Mouse (Mus musculus) heart, embryonic 14.5 days (tissue): Measurements from ENCODE around the gene Foxn3. TPM values are rescaled to one million over a fixed set of nuclear protein-coding genes. Genes with fewer than 3 reads are reported as not detected.

ENCODE experiments used
- ATAC-seq: fragments of 200-750 bp; cut with Nextera tagmentation; 2 replicates; pipeline ENCODE4 v1.8.0; 2017; ENCODE audit warnings: low read depth, moderate TSS enrichment; ENCODE audit not compliant: insufficient number of reproducible peaks, insufficient read depth, low FRiP score
- H3K27ac ChIP-seq, 2 experiments: fragments of 200-500 bp in 1 of 2; fragments of 300-500 bp in 1 of 2; sonication (generic) in 1 of 2; replicated peaks in 1 of 2; 2 replicates each; pipeline ENCODE4 v1.5.1; 2012 to 2014; ENCODE audit warnings: low read depth in 2 of 2, low read length in 2 of 2, control low read depth in 1 of 2, mild to moderate bottlenecking in 1 of 2, mixed read lengths in 1 of 2; ENCODE audit not compliant: control insufficient read depth in 1 of 2, insufficient read depth in 1 of 2
- H3K27me3 ChIP-seq: fragments of 300-500 bp; sonication (generic); 2 replicates; pipeline ENCODE4 v1.6.1; 2014; ENCODE audit warnings: mild to moderate bottlenecking, low read length, control low read depth; ENCODE audit not compliant: control insufficient read depth, insufficient read depth
- H3K36me3 ChIP-seq: fragments of 300-500 bp; sonication (generic); 2 replicates; pipeline ENCODE4 v1.6.1; 2014; ENCODE audit warnings: mild to moderate bottlenecking, control low read depth, low read length, mixed read lengths; ENCODE audit not compliant: control insufficient read depth, insufficient read depth
- H3K4me1 ChIP-seq, 2 experiments: fragments of 200-500 bp in 1 of 2; fragments of 300-500 bp in 1 of 2; sonication (generic) in 1 of 2; 2 replicates each; pipeline ENCODE4 v1.6.1; 2012 to 2014; ENCODE audit warnings: low read length in 2 of 2, control low read depth in 1 of 2, mixed read lengths in 1 of 2; ENCODE audit not compliant: control insufficient read depth in 2 of 2, insufficient read depth in 2 of 2
- H3K4me2 ChIP-seq: fragments of 300-500 bp; sonication (generic); 2 replicates; pipeline ENCODE4 v1.6.1; 2014; ENCODE audit warnings: mild to moderate bottlenecking, low read length
- H3K4me3 ChIP-seq, 2 experiments: fragments of 200-500 bp in 1 of 2; fragments of 300-500 bp in 1 of 2; sonication (generic) in 1 of 2; 2 replicates each; pipeline ENCODE4 v1.5.1; 2012 to 2014; ENCODE audit warnings: low read length in 2 of 2, mild to moderate bottlenecking in 2 of 2, control low read depth in 1 of 2, low read depth in 1 of 2, moderate library complexity in 1 of 2; ENCODE audit not compliant: control insufficient read depth in 1 of 2, insufficient read depth in 1 of 2
- H3K9ac ChIP-seq: fragments of 300-500 bp; sonication (generic); 2 replicates; pipeline ENCODE4 v1.6.1; 2014; ENCODE audit warnings: mild to moderate bottlenecking, low read length
- H3K9me3 ChIP-seq: fragments of 300-500 bp; sonication (generic); 2 replicates; pipeline ENCODE4 v1.6.1; 2016; ENCODE audit warnings: low read length, control low read depth; ENCODE audit not compliant: control insufficient read depth
- WGBS: fragments of 180-500 bp; shearing (Covaris S2); extraction: QIAGEN DNeasy Blood & Tissue Kit; methylation state at CpG from one replicate; pipeline ENCODE4 v1.1.7; 2014; 5-methylcytosine and 5-hydroxymethylcytosine counted together
- polyA plus RNA-seq: library from polyadenylated mRNA; unstranded; fragments of >200 nt; fragmentation: Nextera tagmentation; extraction: Ambion mirVana; gene quantifications from 2 replicates; pipeline ENCODE4 v1.2.1, GENCODE M21; 2014

Gene Foxn3
- polyA plus RNA-seq, 1 experiment from 2014 or later: 81.0 TPM

- H3K9ac ChIP-seq: no peak overlapping the region
- peaks cover 34 to 58% of the 10 kb centered on the region in 2 experiments for H3K4me1 ChIP-seq
- no peak overlapping the region; the same call in 1 of the 2 replicates for H3K4me2 ChIP-seq
- 76% methylated on average over 9 of the region's 9 CpGs for WGBS
- ATAC-seq: no peak
- no peaks in the 10 kb centered on the region for H3K27me3 ChIP-seq
- peak overlapping the region in 1 of 2 experiments; percentile 71; a peak in 1 of 4 replicates for H3K27ac ChIP-seq
- peaks cover 12% of the 10 kb centered on the region for H3K36me3 ChIP-seq
- no peaks in the 10 kb centered on the region for H3K9me3 ChIP-seq
- no peak overlapping the region for H3K4me3 ChIP-seq
Measured at GRCm38 (mm10) chr12:99335628-99336027, 227.8 kb downstream of the Foxn3 start.

- no peaks in the 10 kb centered on the region for H3K9me3 ChIP-seq
- H3K36me3 ChIP-seq: peaks cover 3% of the 10 kb centered on the region; the same call in 1 of the 2 replicates
- H3K4me1 ChIP-seq: peaks cover 45 to 62% of the 10 kb centered on the region in 2 experiments
- H3K9ac ChIP-seq: no peak overlapping the region
- H3K4me3 ChIP-seq: no peak overlapping the region
- H3K27me3 ChIP-seq: no peaks in the 10 kb centered on the region
- no peak for ATAC-seq
- no peak overlapping the region for H3K27ac ChIP-seq
- H3K4me2 ChIP-seq: no peak overlapping the region
- 87% methylated on average over 9 of the region's 9 CpGs for WGBS
Measured at GRCm38 (mm10) chr12:99334026-99334425, 229.4 kb downstream of the Foxn3 start.

- Histone ChIP-seq H3K9me3 (no peaks in the 10 kb centered on the region), H3K27ac (no peak overlapping the region), H3K4me3 (no peak overlapping the region), H3K4me2 (no peak overlapping the region), H3K4me1 (peaks cover 41 to 56% of the 10 kb centered on the region in 2 experiments), H3K27me3 (no peaks in the 10 kb centered on the region), H3K36me3 (peaks cover 3% of the 10 kb centered on the region; the same call in 1 of the 2 replicates), H3K9ac (no peak overlapping the region)
- WGBS: 82% methylated on average over 20 of the region's 20 CpGs
- ATAC-seq: no peak
Measured at GRCm38 (mm10) chr12:99333304-99333968, 229.9 kb downstream of the Foxn3 start.

- H3K27ac ChIP-seq: no peak overlapping the region
- no peaks in the 10 kb centered on the region for H3K27me3 ChIP-seq
- no peak overlapping the region for H3K4me2 ChIP-seq
- peaks cover 3% of the 10 kb centered on the region; the same call in 1 of the 2 replicates for H3K36me3 ChIP-seq
- ATAC-seq: no peak
- H3K9me3 ChIP-seq: no peaks in the 10 kb centered on the region
- H3K4me1 ChIP-seq: peaks cover 40 to 53% of the 10 kb centered on the region in 2 experiments
- WGBS: 60% methylated on average over 16 of the region's 16 CpGs
- H3K9ac ChIP-seq: no peak overlapping the region
- no peak overlapping the region for H3K4me3 ChIP-seq
Measured at GRCm38 (mm10) chr12:99332144-99332807, 231.1 kb downstream of the Foxn3 start.

GRCm38 (mm10) chr12:99331341-99331947, 231.9 kb downstream of the Foxn3 start:
- no peak for ATAC-seq
- no peak overlapping the region for H3K4me2 ChIP-seq
- no peak overlapping the region for H3K9ac ChIP-seq
- peaks cover 3% of the 10 kb centered on the region; the same call in 1 of the 2 replicates for H3K36me3 ChIP-seq
- no peaks in the 10 kb centered on the region for H3K9me3 ChIP-seq
- no peak overlapping the region for H3K27ac ChIP-seq
- no peaks in the 10 kb centered on the region for H3K27me3 ChIP-seq
- 10% methylated on average over 6 of the region's 8 CpGs for WGBS
- peaks cover 32 to 49% of the 10 kb centered on the region in 2 experiments for H3K4me1 ChIP-seq
- no peak overlapping the region for H3K4me3 ChIP-seq

DNA sequence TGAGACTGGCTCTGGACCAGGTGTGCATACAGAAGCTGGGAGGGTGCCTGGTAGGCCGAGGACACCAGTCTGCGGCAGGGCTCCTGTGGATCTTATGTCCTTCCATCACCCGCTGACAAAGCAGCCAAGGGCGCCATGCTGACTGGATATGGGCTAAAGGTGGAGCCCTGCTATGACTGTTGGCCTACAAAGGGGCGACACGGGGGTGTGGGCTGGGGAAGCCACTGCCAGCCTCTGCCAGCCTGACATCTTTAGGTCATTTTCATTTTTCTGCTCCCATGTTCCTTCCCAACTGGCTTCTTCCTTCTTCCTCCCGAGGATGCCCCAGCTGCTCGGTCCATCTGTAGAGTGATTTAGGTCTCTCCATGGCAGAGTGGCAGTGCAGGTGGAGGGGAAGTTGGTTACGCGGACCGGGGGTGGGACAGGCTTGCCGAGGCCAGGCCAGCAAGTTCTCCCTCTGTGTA, 232.5 kb downstream of the Foxn3 start:
- Histone ChIP-seq H3K4me3 (no peak overlapping the region), H3K4me2 (no peak overlapping the region), H3K27me3 (no peaks in the 10 kb centered on the region), H3K27ac (no peak overlapping the region), H3K4me1 (peaks cover 32 to 49% of the 10 kb centered on the region in 2 experiments), H3K9me3 (no peaks in the 10 kb centered on the region), H3K9ac (no peak overlapping the region), H3K36me3 (peaks cover 3% of the 10 kb centered on the region; the same call in 1 of the 2 replicates)
- 81% methylated on average over 12 of the region's 12 CpGs for WGBS
- no peak for ATAC-seq

DNA sequence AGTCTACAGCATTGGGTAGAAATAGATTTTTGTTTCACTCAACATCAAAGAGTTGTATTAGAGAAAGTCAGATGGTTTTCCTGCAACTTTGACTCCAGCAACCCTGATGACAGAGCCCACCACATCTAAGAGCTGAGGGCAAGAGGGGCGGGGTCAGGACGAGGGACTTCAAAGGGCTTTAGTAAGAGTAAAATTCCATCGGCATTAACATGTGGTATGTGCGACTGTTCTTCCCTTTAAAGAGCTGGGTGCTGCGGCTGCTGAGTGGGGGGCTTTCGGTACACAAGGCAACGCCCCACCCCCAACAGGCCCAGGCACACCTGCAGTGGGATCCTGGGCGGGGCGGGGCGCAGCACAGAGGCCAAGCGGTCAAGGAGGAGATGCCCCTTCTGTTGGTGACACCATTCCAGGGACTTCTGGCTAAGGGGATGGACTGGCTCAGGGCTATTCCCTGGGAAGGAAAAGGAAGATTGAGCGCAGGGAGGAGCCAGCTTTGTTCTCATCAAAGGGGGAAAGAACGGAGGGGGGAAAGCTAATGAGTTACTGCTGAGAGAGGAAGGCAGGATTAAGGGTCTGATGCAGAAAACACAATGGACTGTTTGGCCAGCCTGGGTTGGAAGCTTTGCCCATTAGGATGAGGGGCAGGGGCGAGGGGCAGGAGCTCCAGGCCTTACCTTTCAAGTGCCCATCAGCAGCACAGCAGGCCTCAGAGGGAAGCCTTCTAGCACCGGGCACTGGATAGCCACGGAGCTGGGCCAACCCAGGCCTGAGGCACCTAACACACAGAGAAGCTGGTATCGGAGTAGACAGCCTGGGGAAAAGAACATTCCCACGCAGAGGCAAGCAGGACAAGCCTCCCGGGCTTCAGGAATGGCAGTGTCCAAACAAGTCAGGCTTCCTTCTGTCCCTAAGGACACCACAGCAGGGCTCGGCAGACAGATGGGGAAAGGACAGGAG, 233.8 kb downstream of the Foxn3 start:
- no peak overlapping the region for H3K27ac ChIP-seq
- peaks cover 33 to 55% of the 10 kb centered on the region in 2 experiments for H3K4me1 ChIP-seq
- ATAC-seq: no peak
- H3K27me3 ChIP-seq: no peaks in the 10 kb centered on the region
- no peaks in the 10 kb centered on the region for H3K9me3 ChIP-seq
- no peak overlapping the region; the same call in 1 of the 2 replicates for H3K9ac ChIP-seq
- H3K36me3 ChIP-seq: peaks cover 3% of the 10 kb centered on the region; the same call in 1 of the 2 replicates
- WGBS: 34% methylated on average over 20 of the region's 20 CpGs
- H3K4me3 ChIP-seq: no peak overlapping the region
- H3K4me2 ChIP-seq: no peak overlapping the region
